ENCODE assay signal across 1 mouse cellular context in the genomic region with DNA sequence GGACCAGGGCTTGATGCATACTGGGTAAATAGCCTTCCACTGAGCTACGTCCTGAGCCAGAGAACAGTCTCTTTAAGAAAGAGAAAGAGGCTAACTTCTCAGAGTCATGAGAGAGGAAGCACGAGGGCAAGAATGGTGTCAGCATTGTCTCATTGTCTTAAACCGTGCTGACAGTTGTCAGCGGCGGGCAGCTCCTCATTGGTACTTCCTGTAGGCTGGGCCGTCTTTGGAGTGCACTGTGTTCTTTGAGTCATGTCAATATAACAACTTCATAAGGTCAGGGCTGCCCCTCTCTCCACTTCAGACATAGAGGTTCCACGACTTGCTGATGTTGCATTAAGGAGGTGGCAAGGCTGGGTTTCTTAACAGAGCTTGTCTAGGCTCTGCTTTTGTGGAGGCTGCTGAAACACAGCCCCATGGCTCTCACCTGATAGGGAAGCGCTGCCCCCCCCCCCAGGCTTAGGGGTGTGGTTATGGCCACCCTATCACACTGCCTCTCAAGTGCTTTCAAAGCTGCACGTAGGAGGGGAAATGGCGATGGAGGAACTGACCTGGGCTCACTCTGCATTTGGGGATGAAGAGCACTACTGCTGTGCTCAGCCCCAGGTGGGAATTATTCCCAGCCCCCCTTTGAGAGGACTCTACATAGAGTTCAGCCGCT.
TF ChIP-seq lines count a peak whose summit lies in the region.

No protein-coding gene starts in this region.

TF ChIP-seq in MEL, 35 proteins besides CTCF, POLR2A, EP300 and RAD21 (continued from another document):
- TF ChIP-seq E2F4 (IDR thresholded peaks at IDR 0.05; ENCODE audit: borderline replicate concordance, low read depth, low read length) (no peak), ZMIZ1 (IDR thresholded peaks at IDR 0.05; ENCODE audit: low read depth, low read length) (no peak), KAT2A (conservative IDR thresholded peaks at IDR 0.05; ENCODE audit: low read depth, low read length) (no peak), MAX (IDR thresholded peaks at IDR 0.05; ENCODE audit: low read length) (0 out of 2 replicates have a peak, but pooled peaks have one; percentile 1), ZC3H11A (IDR thresholded peaks at IDR 0.05; ENCODE audit: low read depth, low read length) (no peak), MAZ (IDR thresholded peaks at IDR 0.05; ENCODE audit: low read depth, low read length) (peak; percentile 50; the same call in 1 of the 2 replicates), BHLHE40 (IDR thresholded peaks at IDR 0.05; ENCODE audit: borderline replicate concordance, low read depth, low read length) (no peak), ZNF384 (IDR thresholded peaks at IDR 0.05; ENCODE audit: low read depth, low read length) (no peak), MAFK (IDR thresholded peaks at IDR 0.05; ENCODE audit: borderline replicate concordance, low read depth, low read length) (no peak), SIN3A (IDR thresholded peaks at IDR 0.05; ENCODE audit: low read length) (no peak), NELFE (IDR thresholded peaks at IDR 0.05; ENCODE audit: low read depth, low read length) (0 out of 2 replicates have a peak, but pooled peaks have one; percentile 23), CHD2 (IDR thresholded peaks at IDR 0.05; ENCODE audit: low read length) (no peak), TBP (IDR thresholded peaks at IDR 0.05; ENCODE audit: low read depth, low read length) (no peak), ETS1 (IDR thresholded peaks at IDR 0.05; ENCODE audit: low read depth, low read length) (0 out of 2 replicates have a peak, but pooled peaks have one; percentile 5), HCFC1 (IDR thresholded peaks at IDR 0.05; ENCODE audit: low read depth, low read length) (no peak), GABPA (IDR thresholded peaks at IDR 0.05; ENCODE audit: low read depth, low read length) (no peak), TAL1 (IDR thresholded peaks at IDR 0.05; ENCODE audit: low read length) (no peak), MXI1 (IDR thresholded peaks at IDR 0.05; ENCODE audit: low read depth, low read length) (peak; percentile 21; the same call in 1 of the 2 replicates), ZKSCAN1 (IDR thresholded peaks at IDR 0.05; ENCODE audit: low read depth, low read length) (no peak)
